Comparison of ENCODE assay signal across 8 mouse cellular contexts in genomic region chr3:96360214-96360536, GRCm38 (mm10).
A peak's percentile ranks its signal among the peaks of the same experiment; 100 is the strongest.
DNase-seq lines count a peak whose midpoint lies in the region; ATAC-seq and TF ChIP-seq lines count a peak whose summit lies in the region.
"Not testable (repeated sequence)": the region's sequence is repeated elsewhere in the genome, so short reads cannot be mapped to it uniquely, and the experiment has no call there.

No protein-coding gene starts in this region.

- not testable (repeated sequence) for H3K4me3 ChIP-seq in forebrain, embryonic 11.5 days (ENCODE audit: low read depth, low read length); hindbrain, embryonic 14.5 days (replicated peaks; ENCODE audit: low read length); kidney, embryonic 16.5 days (ENCODE audit: low read length); liver, embryonic 13.5 days (replicated peaks); lung, postnatal 0 days (ENCODE audit: low read depth, low read length); neural tube, embryonic 11.5 days (ENCODE audit: low read depth, low read length); stomach, postnatal 0 days (ENCODE audit: low read depth, low read length)

- H3K9me3 ChIP-seq in forebrain, embryonic 11.5 days (ENCODE audit: control insufficient read depth, low read length); hindbrain, embryonic 14.5 days (ENCODE audit: control insufficient read depth, low read length); kidney, embryonic 16.5 days (ENCODE audit: low read length); liver, embryonic 13.5 days (replicated peaks); lung, postnatal 0 days (ENCODE audit: low read length); neural tube, embryonic 11.5 days (ENCODE audit: control insufficient read depth, low read length); stomach, postnatal 0 days (ENCODE audit: control insufficient read depth, low read length): not testable (repeated sequence)

- TF ChIP-seq EP300 in lung, postnatal 0 days (IDR thresholded peaks at IDR 0.05); stomach, postnatal 0 days (optimal IDR thresholded peaks at IDR 0.05): not testable (repeated sequence)

- H3K4me1 ChIP-seq in forebrain, embryonic 11.5 days (replicated peaks; ENCODE audit: control insufficient read depth, insufficient read depth, low read length); hindbrain, embryonic 14.5 days (replicated peaks; ENCODE audit: control insufficient read depth, insufficient read depth, low read length); kidney, embryonic 16.5 days (ENCODE audit: insufficient read depth, low read length); liver, embryonic 13.5 days (replicated peaks); lung, postnatal 0 days (ENCODE audit: insufficient read depth, low read depth, low read length); neural tube, embryonic 11.5 days (ENCODE audit: control insufficient read depth, insufficient read depth, low read length); stomach, postnatal 0 days (replicated peaks; ENCODE audit: control insufficient read depth, insufficient read depth): not testable (repeated sequence)

- 0% methylated on average over 2 of the region's 21 CpGs for WGBS in forebrain, embryonic 11.5 days
- WGBS in hindbrain, embryonic 14.5 days = 0% methylated on average over 1 of the region's 21 CpGs
- 17% methylated on average over 2 of the region's 21 CpGs for WGBS in kidney, embryonic 16.5 days
- 0% methylated on average over 2 of the region's 21 CpGs for WGBS in liver, embryonic 13.5 days (ENCODE audit: insufficient replicate concordance)
- 0% methylated on average over 1 of the region's 21 CpGs for WGBS in lung, postnatal 0 days
- WGBS in neural tube, embryonic 11.5 days = 0% methylated on average over 2 of the region's 21 CpGs
- WGBS in stomach, postnatal 0 days = 0% methylated on average over 1 of the region's 21 CpGs

- not testable (repeated sequence) for TF ChIP-seq CTCF in lung, postnatal 0 days (IDR thresholded peaks at IDR 0.05); stomach, postnatal 0 days (IDR thresholded peaks at IDR 0.05; ENCODE audit: low read depth)

- not testable (repeated sequence) for H3K9ac ChIP-seq in forebrain, embryonic 11.5 days (ENCODE audit: low read length); hindbrain, embryonic 14.5 days; kidney, embryonic 16.5 days (replicated peaks; ENCODE audit: low read length); liver, embryonic 13.5 days; lung, postnatal 0 days (replicated peaks; ENCODE audit: low read depth); neural tube, embryonic 11.5 days (ENCODE audit: low read length); stomach, postnatal 0 days (ENCODE audit: low read length)

- H3K27me3 ChIP-seq in forebrain, embryonic 11.5 days (ENCODE audit: control insufficient read depth, insufficient read depth, low read length); lung, postnatal 0 days (replicated peaks; ENCODE audit: insufficient read depth, low read length); neural tube, embryonic 11.5 days (ENCODE audit: control insufficient read depth, insufficient read depth, low read length); stomach, postnatal 0 days (ENCODE audit: control insufficient read depth, insufficient read depth, low read length): not testable (repeated sequence)
- H3K27me3 ChIP-seq in hindbrain, embryonic 14.5 days (ENCODE audit: control insufficient read depth, insufficient read depth, low read length) = peaks cover 23% of the 10 kb centered on the region
- peaks cover 21% of the 10 kb centered on the region for H3K27me3 ChIP-seq in kidney, embryonic 16.5 days (ENCODE audit: insufficient read depth, low read length)
- H3K27me3 ChIP-seq in liver, embryonic 13.5 days = peaks cover 21% of the 10 kb centered on the region

- peak; percentile 93 for ATAC-seq in forebrain, embryonic 11.5 days (replicated peaks; ENCODE audit: low FRiP score)
- peak; percentile 64 for ATAC-seq in hindbrain, embryonic 14.5 days (ENCODE audit: low FRiP score)
- peak; percentile 91 for ATAC-seq in kidney, embryonic 16.5 days (ENCODE audit: low FRiP score, low TSS enrichment)
- peak; percentile 68 for ATAC-seq in liver, embryonic 13.5 days (ENCODE audit: low read depth)
- peak; percentile 71 for ATAC-seq in lung, postnatal 0 days
- peak; percentile 91 for ATAC-seq in neural tube, embryonic 11.5 days (ENCODE audit: insufficient read depth, low FRiP score, low TSS enrichment)
- ATAC-seq in stomach, postnatal 0 days (ENCODE audit: low FRiP score, low TSS enrichment) = peak; percentile 81

- H3K4me2 ChIP-seq in forebrain, embryonic 11.5 days (ENCODE audit: low read depth, low read length, severe bottlenecking); hindbrain, embryonic 14.5 days (replicated peaks); kidney, embryonic 16.5 days (replicated peaks; ENCODE audit: low read depth, low read length); liver, embryonic 13.5 days; lung, postnatal 0 days (replicated peaks; ENCODE audit: low read depth, low read length); neural tube, embryonic 11.5 days (ENCODE audit: low read depth); stomach, postnatal 0 days (replicated peaks; ENCODE audit: low read depth): not testable (repeated sequence)

- H3K27ac ChIP-seq in forebrain, embryonic 11.5 days (ENCODE audit: low read depth, low read length); hindbrain, embryonic 14.5 days; kidney, embryonic 16.5 days (ENCODE audit: low read length); liver, embryonic 13.5 days; lung, postnatal 0 days (ENCODE audit: low read length); neural tube, embryonic 11.5 days (ENCODE audit: low read depth, low read length); stomach, postnatal 0 days (replicated peaks): not testable (repeated sequence)

- not testable (repeated sequence) for DNase-seq in forebrain, embryonic 11.5 days (ENCODE audit: low spot score); hindbrain, embryonic 14.5 days (ENCODE audit: low spot score); liver, embryonic 13.5 days; lung, postnatal 0 days (ENCODE audit: low spot score); neural tube, embryonic 11.5 days (ENCODE audit: low spot score); stomach, postnatal 0 days (ENCODE audit: low spot score)
- peak; percentile 14 for DNase-seq in heart, adult 11 months

- not testable (repeated sequence) for H3K36me3 ChIP-seq in forebrain, embryonic 11.5 days (ENCODE audit: control insufficient read depth, insufficient read depth, low read length); hindbrain, embryonic 14.5 days (replicated peaks; ENCODE audit: control insufficient read depth, insufficient read depth); kidney, embryonic 16.5 days (ENCODE audit: insufficient read depth, low read length); liver, embryonic 13.5 days; lung, postnatal 0 days (ENCODE audit: insufficient read depth, low read length); neural tube, embryonic 11.5 days (ENCODE audit: control insufficient read depth, insufficient read depth, low read length); stomach, postnatal 0 days (ENCODE audit: control insufficient read depth, insufficient read depth, low read length)
